Mouse (Mus musculus) brain, adult 2 months (tissue): ENCODE results near the gene Adamts15.

Source experiments
- DNase-seq: peaks from one replicate; pipeline ENCODE4 v3.0.0; 2011; ENCODE audit warnings: low read depth, low spot score

Gene Adamts15

DNA sequence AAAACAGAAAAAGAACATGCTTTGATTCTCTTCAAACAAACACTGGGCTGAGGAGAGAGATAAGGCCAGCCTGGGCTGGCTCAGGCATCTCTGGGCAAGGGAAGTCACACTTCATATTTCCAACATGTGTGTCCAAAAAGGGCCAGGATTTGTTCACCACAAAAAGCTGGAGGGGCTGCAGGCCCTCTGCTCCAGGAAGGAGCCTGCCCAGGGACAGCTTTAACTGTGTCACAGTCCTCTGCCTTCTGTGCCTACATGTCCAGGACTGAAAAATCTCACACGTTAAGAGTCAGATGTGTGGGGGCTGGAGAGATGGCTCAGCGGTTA is 42.3 kb downstream of the Adamts15 start:
- DNase-seq, result no peak

DNA sequence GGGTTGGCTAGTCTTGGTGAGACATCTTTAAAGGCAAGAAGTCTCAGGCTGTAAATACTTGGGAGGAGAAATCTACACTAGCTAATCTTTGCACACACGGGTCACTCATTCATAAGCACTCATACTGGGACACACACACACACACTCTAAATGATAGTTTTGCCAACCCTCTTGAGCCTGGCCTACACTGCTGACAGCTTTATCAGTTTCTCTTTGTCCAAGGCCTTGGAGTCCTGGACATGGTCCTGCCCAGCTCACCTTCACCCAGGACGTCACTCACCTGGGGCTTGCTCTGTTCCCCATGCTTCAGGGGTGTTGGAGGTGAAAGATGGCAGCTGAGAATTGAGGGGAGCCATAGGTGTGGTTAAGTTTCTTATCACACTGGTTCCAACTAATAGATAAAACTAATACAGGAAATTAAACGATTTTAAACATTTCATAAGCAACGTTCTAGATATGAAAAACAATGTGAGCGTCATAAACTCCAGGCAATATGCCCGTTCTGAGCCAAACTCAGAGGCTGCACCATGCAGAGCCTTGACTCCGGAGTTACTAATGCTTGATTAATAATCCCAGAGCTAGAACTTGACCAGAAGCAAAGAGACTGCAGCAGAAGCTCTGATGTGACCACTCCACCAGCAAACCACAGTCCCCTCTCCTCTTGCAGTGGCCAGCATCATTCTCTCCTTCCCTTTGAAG is 42.9 kb downstream of the Adamts15 start:
- no peak for DNase-seq

DNA sequence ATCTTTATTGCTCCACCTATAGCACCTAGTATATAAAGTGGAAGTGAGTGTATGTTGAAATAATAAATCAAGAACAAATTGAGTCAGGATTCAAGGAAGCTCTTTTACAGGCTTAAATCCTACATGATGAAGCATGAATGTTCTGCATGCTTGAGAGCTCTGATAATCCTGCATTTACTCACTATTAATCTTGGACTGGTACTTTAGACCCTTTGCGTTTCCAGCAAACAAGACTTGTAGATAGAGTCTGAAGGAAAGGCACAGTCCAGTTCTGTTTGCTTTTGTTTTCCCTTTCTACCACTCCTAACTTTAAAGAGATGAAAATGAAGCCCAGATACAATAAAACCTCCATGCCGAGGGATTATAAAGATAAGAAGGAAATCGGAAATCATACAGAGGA is 45.7 kb downstream of the Adamts15 start:
- DNase-seq, result no peak

DNA sequence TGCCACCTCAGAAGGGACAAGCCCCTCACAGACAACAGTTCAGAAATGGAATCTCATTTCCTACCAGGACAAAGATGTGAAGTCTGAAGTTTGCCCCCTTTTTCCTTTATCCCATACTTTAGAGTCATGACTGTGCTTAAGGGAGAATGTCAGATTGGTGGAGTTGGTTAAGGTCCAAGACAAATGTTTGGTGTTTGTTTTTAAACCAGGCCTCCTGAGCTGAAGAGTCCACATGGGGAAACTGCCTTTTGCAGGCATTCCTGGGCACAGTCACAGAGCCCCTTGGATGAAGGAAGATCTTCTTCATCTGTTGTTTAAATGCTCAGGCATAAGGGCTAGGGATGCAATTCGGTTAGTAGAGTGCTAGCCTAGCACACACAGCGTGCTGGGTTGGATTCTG is 66.4 kb downstream of the Adamts15 start:
- no peak for DNase-seq

DNA sequence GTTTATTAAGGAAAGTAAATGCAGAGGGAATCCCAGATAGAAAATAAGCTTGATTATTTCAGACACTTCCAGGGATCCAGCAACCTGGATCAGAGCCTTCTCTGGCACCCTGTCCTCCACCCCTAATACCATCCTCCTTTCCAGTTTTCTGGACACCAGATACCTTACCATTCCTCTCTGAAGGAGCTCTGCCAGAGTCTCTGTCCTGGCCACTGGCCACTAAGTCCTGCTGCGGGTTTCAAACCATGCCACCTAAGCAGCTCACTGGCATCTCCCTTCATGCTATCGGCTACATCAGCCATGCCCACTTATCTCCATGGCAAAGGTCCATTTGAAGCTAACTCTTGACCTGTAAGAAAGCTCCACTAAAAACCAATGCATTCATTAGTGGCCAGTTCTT is 70.4 kb downstream of the Adamts15 start:
- DNase-seq, result no peak

DNA sequence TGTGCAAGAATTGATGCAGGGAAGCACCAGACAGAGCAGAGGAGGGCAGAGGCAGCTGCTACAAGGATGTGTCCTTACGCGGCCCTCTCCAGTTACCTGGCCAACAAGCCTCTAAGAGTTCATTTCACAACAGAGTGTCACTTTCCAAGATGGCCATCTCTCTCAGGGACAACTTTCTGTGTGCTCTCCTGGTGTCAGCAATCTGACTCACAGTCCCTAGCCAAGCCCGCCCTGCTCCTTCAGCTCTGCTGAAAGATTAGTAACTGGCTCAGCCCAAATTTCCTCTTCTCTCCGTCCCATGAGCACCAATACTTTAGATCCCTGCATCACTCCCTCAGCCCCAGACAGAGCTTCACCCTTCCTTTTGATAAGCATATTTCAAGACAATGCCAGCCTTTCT is 72.3 kb downstream of the Adamts15 start:
- no peak for DNase-seq

DNA sequence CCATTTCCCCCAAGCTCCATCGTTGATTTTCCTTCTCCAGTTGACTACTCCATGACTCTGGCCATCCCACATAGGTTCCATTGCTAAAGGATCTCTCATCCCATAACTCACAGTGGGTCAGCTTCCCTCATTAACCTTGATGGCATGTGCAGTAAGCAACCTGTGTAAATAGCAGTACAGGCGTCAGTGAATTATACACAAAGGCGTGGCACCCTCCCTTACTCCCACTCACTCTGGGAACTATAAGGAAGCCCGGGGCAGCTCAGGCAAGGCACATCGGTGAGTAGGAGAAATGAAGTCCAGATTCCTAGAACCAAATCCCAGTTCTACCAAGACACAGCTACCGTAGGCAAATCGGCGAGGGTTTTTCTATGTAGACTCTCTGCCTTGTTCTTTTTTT is 72.8 kb downstream of the Adamts15 start:
- DNase-seq, result no peak
